Mouse (Mus musculus) kidney, adult 2 months (tissue): ENCODE data around the gene Tepp.

ENCODE experiments used
- CTCF ChIP-seq: fragments of 200-500 bp; conservative IDR thresholded peaks from 2 replicates; pipeline ENCODE4 v1.5.1; 2011; ENCODE audit warnings: low read depth, mild to moderate bottlenecking, control low read depth, low read length, moderate library complexity, mixed read lengths; ENCODE audit not compliant: insufficient read depth, insufficient read length
- POLR2A ChIP-seq: fragments of 200-500 bp; IDR thresholded peaks from one replicate; pipeline ENCODE4 v1.6.1; 2011; ENCODE audit warnings: low read depth, low read length, control low read depth

- no peak for TF ChIP-seq POLR2A
- TF ChIP-seq CTCF, result no peak
Measured at GRCm38 (mm10) chr8:95358550-95359411, 48.4 kb downstream of the Tepp start.
